Mouse (Mus musculus): ENCODE measurements around the gene Ppp1r12b.
A peak's percentile ranks its signal among the peaks of the same experiment; 100 is the strongest.

Ppp1r12b gene

GRCm38 (mm10) chr1:134955637-134956176, at the start of gene Ppp1r12b:
Ppp1r12b (minus strand) TSS chr1:134955942.
- DNase-seq: peak; percentile 98

- no peak for DNase-seq
Measured at GRCm38 (mm10) chr1:135003346-135003745, 47.6 kb upstream of the Ppp1r12b start.

- no peak for DNase-seq
Measured at GRCm38 (mm10) chr1:135000527-135000926, 44.8 kb upstream of the Ppp1r12b start.

- no peak for DNase-seq
Measured at GRCm38 (mm10) chr1:134998231-134998630, 42.5 kb upstream of the Ppp1r12b start.

GRCm38 (mm10) chr1:134997568-134997967, 41.8 kb upstream of the Ppp1r12b start:
- no peak for DNase-seq

- DNase-seq: no peak
Measured at GRCm38 (mm10) chr1:134996471-134996870, 40.7 kb upstream of the Ppp1r12b start.

GRCm38 (mm10) chr1:134995954-134996353, 40.2 kb upstream of the Ppp1r12b start:
- DNase-seq: peak; percentile 32

GRCm38 (mm10) chr1:134995437-134995836, 39.7 kb upstream of the Ppp1r12b start:
- DNase-seq: no peak

GRCm38 (mm10) chr1:134994739-134995138, 39.0 kb upstream of the Ppp1r12b start:
- DNase-seq: no peak

- no peak for DNase-seq
Measured at GRCm38 (mm10) chr1:134992046-134992645, 36.4 kb upstream of the Ppp1r12b start.

- DNase-seq: peak; percentile 84
Measured at GRCm38 (mm10) chr1:134989372-134989771, 33.6 kb upstream of the Ppp1r12b start.

- no peak for DNase-seq
Measured at GRCm38 (mm10) chr1:134987962-134988341, 32.2 kb upstream of the Ppp1r12b start.

- DNase-seq: peak; percentile 53
Measured at GRCm38 (mm10) chr1:134987173-134987961, 31.6 kb upstream of the Ppp1r12b start.

GRCm38 (mm10) chr1:134972920-134973319, 17.2 kb upstream of the Ppp1r12b start:
- DNase-seq: peak; percentile 7

- no peak for DNase-seq
Measured at GRCm38 (mm10) chr1:134965430-134965829, 9.7 kb upstream of the Ppp1r12b start.

- peak; percentile 22 for DNase-seq
Measured at GRCm38 (mm10) chr1:134962821-134963220, 7.1 kb upstream of the Ppp1r12b start.

- DNase-seq: peak; percentile 97
Measured at GRCm38 (mm10) chr1:134962053-134962803, 6.5 kb upstream of the Ppp1r12b start, which contains the start of gene Ube2t. Ube2t (plus strand) TSS chr1:134962565.

GRCm38 (mm10) chr1:134960634-134961033, 4.9 kb upstream of the Ppp1r12b start:
- DNase-seq: no peak

GRCm38 (mm10) chr1:134955050-134955636, 599 bp downstream of the Ppp1r12b start:
- DNase-seq: peak; percentile 27

- no peak for DNase-seq
Measured at GRCm38 (mm10) chr1:134949946-134950345, 5.8 kb downstream of the Ppp1r12b start.

- no peak for DNase-seq
Measured at GRCm38 (mm10) chr1:134947590-134947989, 8.2 kb downstream of the Ppp1r12b start.

GRCm38 (mm10) chr1:134942898-134943297, 12.8 kb downstream of the Ppp1r12b start:
- DNase-seq: no peak

GRCm38 (mm10) chr1:134940863-134941262, 14.9 kb downstream of the Ppp1r12b start:
- peak; percentile 9 for DNase-seq

Measured in lung, postnatal 36 days (tissue).